Mouse (Mus musculus): Measurements from ENCODE around the gene Lnx2. TPM values are rescaled to one million over a fixed set of nuclear protein-coding genes. Genes with fewer than 3 reads are reported as not detected.

Gene Lnx2
- polyA plus RNA-seq, 1 experiment, result 8.6 TPM

- Histone ChIP-seq H3K27ac (ENCODE audit: insufficient read depth, low read length) (no peak overlapping the region), H3K4me3 (ENCODE audit: insufficient read depth, low read length) (no peak overlapping the region), H3K4me1 (ENCODE audit: control insufficient read depth, insufficient read depth, low read length) (no peaks in the 10 kb centered on the region)
- peak; percentile 63; the same call in 1 of the 2 replicates for TF ChIP-seq CTCF (IDR thresholded peaks at IDR 0.05; ENCODE audit: borderline replicate concordance, insufficient read depth, low read length)
- TF ChIP-seq POLR2A (IDR thresholded peaks at IDR 0.05; ENCODE audit: low read depth, low read length), result no peak
Measured at GRCm38 (mm10) chr5:146983216-146983615, 93.2 kb downstream of the Lnx2 start.

GRCm38 (mm10) chr5:146981376-146981775 lies 95.0 kb downstream of the Lnx2 start:
- Histone ChIP-seq H3K27ac (ENCODE audit: insufficient read depth, low read length) (no peak overlapping the region), H3K4me3 (ENCODE audit: insufficient read depth, low read length) (no peak overlapping the region), H3K4me1 (ENCODE audit: control insufficient read depth, insufficient read depth, low read length) (no peaks in the 10 kb centered on the region)
- TF ChIP-seq POLR2A (IDR thresholded peaks at IDR 0.05; ENCODE audit: low read depth, low read length) (no peak), CTCF (IDR thresholded peaks at IDR 0.05; ENCODE audit: borderline replicate concordance, insufficient read depth, low read length) (no peak)

GRCm38 (mm10) chr5:146974781-146975123 lies 101.6 kb downstream of the Lnx2 start:
- Histone ChIP-seq H3K4me1 (ENCODE audit: control insufficient read depth, insufficient read depth, low read length) (no peaks in the 10 kb centered on the region), H3K27ac (ENCODE audit: insufficient read depth, low read length) (no peak overlapping the region), H3K4me3 (ENCODE audit: insufficient read depth, low read length) (no peak overlapping the region)
- TF ChIP-seq POLR2A (IDR thresholded peaks at IDR 0.05; ENCODE audit: low read depth, low read length), result no peak
- no peak for TF ChIP-seq CTCF (IDR thresholded peaks at IDR 0.05; ENCODE audit: borderline replicate concordance, insufficient read depth, low read length)

GRCm38 (mm10) chr5:146973858-146974780 lies 102.3 kb downstream of the Lnx2 start:
- Histone ChIP-seq H3K4me3 (ENCODE audit: insufficient read depth, low read length) (no peak overlapping the region), H3K27ac (ENCODE audit: insufficient read depth, low read length) (no peak overlapping the region), H3K4me1 (ENCODE audit: control insufficient read depth, insufficient read depth, low read length) (no peaks in the 10 kb centered on the region)
- TF ChIP-seq CTCF (IDR thresholded peaks at IDR 0.05; ENCODE audit: borderline replicate concordance, insufficient read depth, low read length) (no peak), POLR2A (IDR thresholded peaks at IDR 0.05; ENCODE audit: low read depth, low read length) (no peak)

GRCm38 (mm10) chr5:146973353-146973752 lies 103.0 kb downstream of the Lnx2 start:
- Histone ChIP-seq H3K4me3 (ENCODE audit: insufficient read depth, low read length) (no peak overlapping the region), H3K27ac (ENCODE audit: insufficient read depth, low read length) (no peak overlapping the region)

GRCm38 (mm10) chr5:146971776-146972561 lies 104.4 kb downstream of the Lnx2 start:
- no peaks in the 10 kb centered on the region for H3K4me1 ChIP-seq (ENCODE audit: control insufficient read depth, insufficient read depth, low read length)
- H3K27ac ChIP-seq (ENCODE audit: insufficient read depth, low read length), result no peak overlapping the region
- H3K4me3 ChIP-seq (ENCODE audit: insufficient read depth, low read length), result no peak overlapping the region
- TF ChIP-seq CTCF (IDR thresholded peaks at IDR 0.05; ENCODE audit: borderline replicate concordance, insufficient read depth, low read length), result no peak
- no peak for TF ChIP-seq POLR2A (IDR thresholded peaks at IDR 0.05; ENCODE audit: low read depth, low read length)

More at GRCm38 (mm10) chr5:146973353-146973752, 103.0 kb downstream of the Lnx2 start:
- no peaks in the 10 kb centered on the region for H3K4me1 ChIP-seq (ENCODE audit: control insufficient read depth, insufficient read depth, low read length)
- TF ChIP-seq CTCF (IDR thresholded peaks at IDR 0.05; ENCODE audit: borderline replicate concordance, insufficient read depth, low read length), result no peak
- no peak for TF ChIP-seq POLR2A (IDR thresholded peaks at IDR 0.05; ENCODE audit: low read depth, low read length)

- Histone ChIP-seq H3K27ac (ENCODE audit: insufficient read depth, low read length) (no peak overlapping the region), H3K4me1 (ENCODE audit: control insufficient read depth, insufficient read depth, low read length) (no peaks in the 10 kb centered on the region), H3K4me3 (ENCODE audit: insufficient read depth, low read length) (no peak overlapping the region)
- no peak for TF ChIP-seq POLR2A (IDR thresholded peaks at IDR 0.05; ENCODE audit: low read depth, low read length)
- TF ChIP-seq CTCF (IDR thresholded peaks at IDR 0.05; ENCODE audit: borderline replicate concordance, insufficient read depth, low read length), result no peak
Measured at GRCm38 (mm10) chr5:146968695-146969393, 107.5 kb downstream of the Lnx2 start.

Other genes with a start within 250 kb of the Lnx2 start
- gene Rpl21, start 243.7 kb downstream of the Lnx2 start, polyA plus RNA-seq (2011; ENCODE audit: insufficient read length, low read depth, missing spikeins), result 87.4 and 122 TPM in 2 replicates
- 9.6 and 9.7 TPM in 2 replicates for gene Rasl11a, start 231.5 kb downstream of the Lnx2 start, polyA plus RNA-seq (2011; ENCODE audit: insufficient read length, low read depth, missing spikeins)
- 33.1 and 40.5 TPM in 2 replicates for gene Gtf3a, start 127.9 kb downstream of the Lnx2 start, polyA plus RNA-seq (2011; ENCODE audit: insufficient read length, low read depth, missing spikeins)
- 10.2 and 10.4 TPM in 2 replicates for gene Mtif3, start 112.8 kb downstream of the Lnx2 start, polyA plus RNA-seq (2011; ENCODE audit: insufficient read length, low read depth, missing spikeins)
- gene Polr1d, start 464 bp upstream of the Lnx2 start, polyA plus RNA-seq (2011; ENCODE audit: insufficient read length, low read depth, missing spikeins), result 119 and 141 TPM in 2 replicates
- not detected in 2 replicates for gene Gsx1, start 112.1 kb upstream of the Lnx2 start, polyA plus RNA-seq (2011; ENCODE audit: insufficient read length, low read depth, missing spikeins)
- not detected in 2 replicates for gene Pdx1, start 193.4 kb upstream of the Lnx2 start, polyA plus RNA-seq (2011; ENCODE audit: insufficient read length, low read depth, missing spikeins)
- gene Cdx2, start 230.7 kb upstream of the Lnx2 start, polyA plus RNA-seq (2011; ENCODE audit: insufficient read length, low read depth, missing spikeins), result not detected in 2 replicates
- not detected in 2 replicates for gene Urad, start 245.9 kb upstream of the Lnx2 start, polyA plus RNA-seq (2011; ENCODE audit: insufficient read length, low read depth, missing spikeins)